Mouse (Mus musculus) midbrain, embryonic 14.5 days (tissue): ENCODE measurements at regions not wholly inside any gene's neighbourhood (a gene's known extent, or its start where the extent isn't known, plus 50 kb on each side); places are given as distances from the start of the nearest gene placed in this dataset.

Experiments
- ATAC-seq: fragments of 200-750 bp; cut with Nextera tagmentation; 2 replicates; pipeline ENCODE4 v1.8.0; 2017; ENCODE audit warnings: moderate number of reproducible peaks, moderate library complexity; ENCODE audit not compliant: low FRiP score, low TSS enrichment
- DNase-seq: peaks from one replicate; pipeline ENCODE4 v3.0.0-alpha.2; 2015
- H3K27ac ChIP-seq: fragments of 300-500 bp; sonication (generic); replicated peaks from 2 replicates; pipeline ENCODE4 v1.5.1; 2014; ENCODE audit warnings: mild to moderate bottlenecking, low read depth, low read length, moderate library complexity
- H3K27me3 ChIP-seq: fragments of 300-500 bp; sonication (generic); 2 replicates; pipeline ENCODE4 v1.6.1; 2014; ENCODE audit warnings: low read length, control low read depth, mixed read lengths; ENCODE audit not compliant: control insufficient read depth, insufficient read depth
- H3K36me3 ChIP-seq: fragments of 300-500 bp; sonication (generic); 2 replicates; pipeline ENCODE4 v1.6.1; 2014; ENCODE audit warnings: low read length, control low read depth; ENCODE audit not compliant: control insufficient read depth, insufficient read depth
- H3K4me1 ChIP-seq: fragments of 300-500 bp; sonication (generic); 2 replicates; pipeline ENCODE4 v1.6.1; 2014; ENCODE audit warnings: mild to moderate bottlenecking, antibody characterized with exemption, low read length, control low read depth; ENCODE audit not compliant: control insufficient read depth, insufficient read depth
- H3K4me2 ChIP-seq: fragments of 300-500 bp; sonication (generic); 2 replicates; pipeline ENCODE4 v1.6.1; 2014; ENCODE audit warnings: mild to moderate bottlenecking, low read length, moderate library complexity
- H3K4me3 ChIP-seq: fragments of 300-500 bp; sonication (generic); replicated peaks from 2 replicates; pipeline ENCODE4 v1.5.1; 2014; ENCODE audit warnings: low read depth, low read length
- H3K9ac ChIP-seq: fragments of 300-500 bp; sonication (generic); replicated peaks from 2 replicates; pipeline ENCODE4 v1.6.1; 2014; ENCODE audit warnings: mild to moderate bottlenecking, low read length, moderate library complexity
- H3K9me3 ChIP-seq: fragments of 300-500 bp; sonication (generic); 2 replicates; pipeline ENCODE4 v1.6.1; 2016; ENCODE audit warnings: low read length, control low read depth, mixed read lengths; ENCODE audit not compliant: control insufficient read depth
- WGBS: fragments of 180-500 bp; shearing (Covaris S2); extraction: QIAGEN DNeasy Blood & Tissue Kit; methylation state at CpG from one replicate; pipeline ENCODE4 v1.1.7; 2014; 5-methylcytosine and 5-hydroxymethylcytosine counted together

- no peaks in the 10 kb centered on the region for H3K9me3 ChIP-seq
- H3K9ac ChIP-seq, result 0 out of 2 replicates have a peak overlapping the region, but pooled peaks have one; percentile 12
- H3K4me2 ChIP-seq, result peak overlapping the region; percentile 15; the same call in 1 of the 2 replicates
- H3K27ac ChIP-seq, result peak overlapping the region; percentile 14; the same call in 1 of the 2 replicates
- H3K4me1 ChIP-seq, result peaks cover 11% of the 10 kb centered on the region
- DNase-seq (peak; percentile 52), ATAC-seq (peak; percentile 55; the same call in 1 of the 2 replicates)
- no peak overlapping the region for H3K4me3 ChIP-seq
- WGBS, result 5% methylated on average over 26 of the region's 26 CpGs
- H3K27me3 ChIP-seq, result 0 out of 2 replicates have a peak, but pooled peaks cover 3% of the 10 kb centered on the region
- H3K36me3 ChIP-seq, result no peaks in the 10 kb centered on the region
These were observed 76.0 kb upstream of the Fzd10 start for GRCm38 (mm10) chr5:128524377-128525280.

- Histone ChIP-seq H3K27ac (no peak overlapping the region), H3K36me3 (no peaks in the 10 kb centered on the region), H3K4me1 (peaks cover 11% of the 10 kb centered on the region), H3K9me3 (no peaks in the 10 kb centered on the region), H3K4me3 (no peak overlapping the region), H3K4me2 (no peak overlapping the region), H3K27me3 (0 out of 2 replicates have a peak, but pooled peaks cover 3% of the 10 kb centered on the region), H3K9ac (no peak overlapping the region)
- ATAC-seq (peak; percentile 16; the same call in 1 of the 2 replicates), DNase-seq (peak; percentile 93)
- 31% methylated on average over 5 of the region's 5 CpGs for WGBS
These were observed 78.0 kb upstream of the Fzd10 start for GRCm38 (mm10) chr5:128522667-128523066.

- Histone ChIP-seq H3K4me2 (no peak overlapping the region), H3K27ac (no peak overlapping the region), H3K27me3 (0 out of 2 replicates have a peak, but pooled peaks cover under 1% of the 10 kb centered on the region), H3K36me3 (no peaks in the 10 kb centered on the region), H3K4me3 (no peak overlapping the region), H3K9ac (no peak overlapping the region), H3K4me1 (no peaks in the 10 kb centered on the region), H3K9me3 (no peaks in the 10 kb centered on the region)
- ATAC-seq (no peak), DNase-seq (no peak)
- WGBS, result 66% methylated on average over 8 of the region's 8 CpGs
These were observed 83.3 kb upstream of the Fzd10 start for GRCm38 (mm10) chr5:128517336-128517735.

- WGBS, result 0% methylated on average over 2 of the region's 2 CpGs
- no peak for ATAC-seq
- H3K9me3 ChIP-seq, result no peaks in the 10 kb centered on the region
These were observed 82.5 kb upstream of the Tmem132d start for GRCm38 (mm10) chr5:128515343-128515742.

GRCm38 (mm10) chr5:128513261-128513660 is 80.4 kb upstream of the Tmem132d start:
- Histone ChIP-seq H3K36me3 (no peaks in the 10 kb centered on the region), H3K9me3 (no peaks in the 10 kb centered on the region), H3K9ac (no peak overlapping the region), H3K27me3 (no peaks in the 10 kb centered on the region), H3K4me3 (no peak overlapping the region), H3K27ac (no peak overlapping the region), H3K4me1 (no peaks in the 10 kb centered on the region), H3K4me2 (no peak overlapping the region)
- DNase-seq (no peak), ATAC-seq (no peak)
- WGBS, result 54% methylated on average over 14 of the region's 14 CpGs

More at GRCm38 (mm10) chr5:128515343-128515742, 82.5 kb upstream of the Tmem132d start:
- Histone ChIP-seq H3K27me3 (no peaks in the 10 kb centered on the region), H3K36me3 (no peaks in the 10 kb centered on the region), H3K4me1 (no peaks in the 10 kb centered on the region), H3K27ac (no peak overlapping the region), H3K4me2 (no peak overlapping the region), H3K4me3 (no peak overlapping the region), H3K9ac (no peak overlapping the region)
- peak; percentile 74 for DNase-seq

GRCm38 (mm10) chr5:128512606-128513005 is 79.7 kb upstream of the Tmem132d start:
- H3K9ac ChIP-seq, result no peak overlapping the region
- H3K27ac ChIP-seq, result no peak overlapping the region
- DNase-seq, result no peak
- no peak overlapping the region for H3K4me3 ChIP-seq
- H3K4me1 ChIP-seq, result no peaks in the 10 kb centered on the region
- H3K9me3 ChIP-seq, result no peaks in the 10 kb centered on the region
- 94% methylated on average over 9 of the region's 9 CpGs for WGBS
- H3K36me3 ChIP-seq, result no peaks in the 10 kb centered on the region
- no peaks in the 10 kb centered on the region for H3K27me3 ChIP-seq
- ATAC-seq, result no peak
- H3K4me2 ChIP-seq, result no peak overlapping the region

GRCm38 (mm10) chr5:128504502-128504901 is 71.6 kb upstream of the Tmem132d start:
- Histone ChIP-seq H3K4me3 (no peak overlapping the region), H3K4me1 (no peaks in the 10 kb centered on the region), H3K9me3 (no peaks in the 10 kb centered on the region), H3K27ac (no peak overlapping the region), H3K4me2 (no peak overlapping the region), H3K9ac (no peak overlapping the region), H3K27me3 (no peaks in the 10 kb centered on the region), H3K36me3 (no peaks in the 10 kb centered on the region)
- ATAC-seq (no peak), DNase-seq (peak; percentile 90)
- 2% methylated on average over 4 of the region's 4 CpGs for WGBS

- Histone ChIP-seq H3K9ac (no peak overlapping the region), H3K4me3 (no peak overlapping the region), H3K36me3 (no peaks in the 10 kb centered on the region), H3K9me3 (no peaks in the 10 kb centered on the region), H3K4me1 (no peaks in the 10 kb centered on the region), H3K27me3 (no peaks in the 10 kb centered on the region), H3K4me2 (no peak overlapping the region), H3K27ac (no peak overlapping the region)
- 52% methylated on average over 9 of the region's 9 CpGs for WGBS
- DNase-seq (no peak), ATAC-seq (no peak)
These were observed 66.6 kb upstream of the Tmem132d start for GRCm38 (mm10) chr5:128499488-128499887.

GRCm38 (mm10) chr5:128499033-128499432 is 66.2 kb upstream of the Tmem132d start:
- 58% methylated on average over 5 of the region's 5 CpGs for WGBS
- DNase-seq, result peak; percentile 78
- Histone ChIP-seq H3K27me3 (no peaks in the 10 kb centered on the region), H3K4me2 (no peak overlapping the region), H3K36me3 (no peaks in the 10 kb centered on the region), H3K9me3 (no peaks in the 10 kb centered on the region), H3K9ac (no peak overlapping the region), H3K4me1 (no peaks in the 10 kb centered on the region), H3K27ac (no peak overlapping the region), H3K4me3 (no peak overlapping the region)
- no peak for ATAC-seq
